Mouse (Mus musculus) ES-E14 (cell line): ENCODE measurements around the gene Spout1.

ENCODE experiments used
- MAFK ChIP-seq: IDR thresholded peaks from 2 replicates; pipeline ENCODE4 v1.6.1; 2014; ENCODE audit warnings: mild to moderate bottlenecking, low read depth, low read length, inconsistent platforms; ENCODE audit not compliant: insufficient read depth
- ZC3H11A ChIP-seq: IDR thresholded peaks from 2 replicates; pipeline ENCODE4 v1.6.1; 2012; ENCODE audit warnings: low read depth, mild to moderate bottlenecking, inconsistent platforms, low read length, borderline replicate concordance
- ZNF384 ChIP-seq: IDR thresholded peaks from 2 replicates; pipeline ENCODE4 v1.6.1; 2012; ENCODE audit warnings: low read depth, low read length, inconsistent platforms

GRCm38 (mm10) chr2:30182424-30182823 lies 4.2 kb upstream of the Spout1 start:
- no peak for TF ChIP-seq ZNF384
- no peak for TF ChIP-seq ZC3H11A
- no peak for TF ChIP-seq MAFK
